Mouse (Mus musculus) MEL (cell line): ENCODE data around the gene Gm10799. TPM values are rescaled to one million over a fixed set of nuclear protein-coding genes. Genes with fewer than 3 reads are reported as not detected.

ENCODE experiments used
- DNase-seq: peaks from one replicate; pipeline ENCODE4 v3.0.0; 2011; ENCODE audit warnings: low read depth, low spot score
- H3K27ac ChIP-seq: 2 replicates; pipeline ENCODE4 v1.5.1; 2012; ENCODE audit warnings: low read depth, mild to moderate bottlenecking, control low read depth, low read length, moderate library complexity; ENCODE audit not compliant: control insufficient read depth
- H3K27me3 ChIP-seq, 2 experiments: fragments of 150-350 bp in 1 of 2; sonication (generic) in 1 of 2; 2 replicates each; pipeline ENCODE4 v1.6.1; 2012; ENCODE audit warnings: low read length in 2 of 2, mild to moderate bottlenecking in 2 of 2, improper control_type of control experiment in 1 of 2, moderate library complexity in 1 of 2; ENCODE audit not compliant: insufficient read depth in 2 of 2, control insufficient read depth in 1 of 2
- H3K36me3 ChIP-seq, 2 experiments: 2 replicates each; pipeline ENCODE4 v1.6.1; 2012 to 2014; ENCODE audit warnings: low read length in 2 of 2, improper control_type of control experiment in 1 of 2, inconsistent platforms in 1 of 2, mild to moderate bottlenecking in 1 of 2; ENCODE audit not compliant: insufficient read depth in 2 of 2, control insufficient read depth in 1 of 2
- H3K4me1 ChIP-seq, 2 experiments: fragments of 150-350 bp in 1 of 2; sonication (generic) in 1 of 2; 2 replicates each; pipeline ENCODE4 v1.6.1; 2012; ENCODE audit warnings: low read length in 2 of 2, improper control_type of control experiment in 1 of 2, mild to moderate bottlenecking in 1 of 2; ENCODE audit not compliant: insufficient read depth in 2 of 2, control insufficient read depth in 1 of 2
- H3K4me3 ChIP-seq, 2 experiments: fragments of 150-350 bp in 1 of 2; sonication (generic) in 1 of 2; 2 replicates each; pipeline ENCODE4 v1.5.1; 2012; ENCODE audit warnings: low read depth in 2 of 2, low read length in 2 of 2, mild to moderate bottlenecking in 2 of 2, moderate library complexity in 2 of 2, control low read depth in 1 of 2, improper control_type of control experiment in 1 of 2; ENCODE audit not compliant: control insufficient read depth in 1 of 2, insufficient read depth in 1 of 2
- H3K79me2 ChIP-seq: 2 replicates; pipeline ENCODE4 v1.6.1; 2012; ENCODE audit warnings: mild to moderate bottlenecking, low read length, moderate library complexity; ENCODE audit not compliant: control insufficient read depth, poor library complexity, insufficient read depth
- H3K9ac ChIP-seq: 2 replicates; pipeline ENCODE4 v1.6.1; 2012; ENCODE audit warnings: low read depth, mild to moderate bottlenecking, control low read depth, low read length, moderate library complexity; ENCODE audit not compliant: control insufficient read depth, poor library complexity, severe bottlenecking
- H3K9me3 ChIP-seq: fragments of 150-350 bp; sonication (generic); replicated peaks from 2 replicates; pipeline ENCODE4 v1.6.1; 2012; ENCODE audit warnings: mild to moderate bottlenecking, low read length, improper control_type of control experiment, moderate library complexity; ENCODE audit not compliant: insufficient read depth
- CHD2 ChIP-seq: IDR thresholded peaks from 2 replicates; pipeline ENCODE4 v1.6.1; 2011; ENCODE audit warnings: low read length, improper control_type of control experiment
- CTCF ChIP-seq, 3 experiments: IDR thresholded peaks in 2 of 3; conservative IDR thresholded peaks in 1 of 3; 2 replicates each; pipeline ENCODE4 v1.5.1; 2011 to 2012; ENCODE audit warnings: low read length in 3 of 3, low read depth in 2 of 3, mild to moderate bottlenecking in 2 of 3, improper control_type of control experiment in 1 of 3, inconsistent platforms in 1 of 3, mixed read lengths in 1 of 3, moderate library complexity in 1 of 3; ENCODE audit not compliant: control insufficient read depth in 1 of 3, insufficient read depth in 1 of 3, poor library complexity in 1 of 3, severe bottlenecking in 1 of 3
- E2F4 ChIP-seq: IDR thresholded peaks from 2 replicates; pipeline ENCODE4 v1.6.1; 2011; ENCODE audit warnings: low read depth, low read length, improper control_type of control experiment, borderline replicate concordance
- EP300 ChIP-seq, 2 experiments: IDR thresholded peaks; 2 replicates each; pipeline ENCODE4 v1.6.1; 2011; ENCODE audit warnings: improper control_type of control experiment in 2 of 2, low read length in 2 of 2, low read depth in 1 of 2, mild to moderate bottlenecking in 1 of 2
- GABPA ChIP-seq: IDR thresholded peaks from 2 replicates; pipeline ENCODE4 v1.6.1; 2012; ENCODE audit warnings: low read depth, mild to moderate bottlenecking, inconsistent platforms, low read length, improper control_type of control experiment, moderate library complexity
- MAFK ChIP-seq: IDR thresholded peaks from 2 replicates; pipeline ENCODE4 v1.6.1; 2011; ENCODE audit warnings: low read depth, mild to moderate bottlenecking, low read length, improper control_type of control experiment, borderline replicate concordance
- MAZ ChIP-seq: IDR thresholded peaks from 2 replicates; pipeline ENCODE4 v1.6.1; 2012; ENCODE audit warnings: low read depth, mild to moderate bottlenecking, inconsistent platforms, low read length, improper control_type of control experiment
- MXI1 ChIP-seq: IDR thresholded peaks from 2 replicates; pipeline ENCODE4 v1.6.1; 2011; ENCODE audit warnings: mild to moderate bottlenecking, low read depth, low read length, improper control_type of control experiment
- NRF1 ChIP-seq: IDR thresholded peaks from 2 replicates; pipeline ENCODE4 v1.6.1; 2014; ENCODE audit warnings: low read depth, mild to moderate bottlenecking, inconsistent platforms, low read length, improper control_type of control experiment, moderate library complexity; ENCODE audit not compliant: poor library complexity, insufficient read depth, severe bottlenecking
- POLR2A ChIP-seq, 2 experiments: IDR thresholded peaks; 2 replicates each; pipeline ENCODE4 v1.6.1; 2011 to 2012; ENCODE audit warnings: low read length in 2 of 2, mild to moderate bottlenecking in 2 of 2, control low read depth in 1 of 2, improper control_type of control experiment in 1 of 2, low read depth in 1 of 2, moderate library complexity in 1 of 2; ENCODE audit not compliant: control insufficient read depth in 1 of 2, insufficient read depth in 1 of 2, poor library complexity in 1 of 2
- POLR2AphosphoS2 ChIP-seq: IDR thresholded peaks from 2 replicates; pipeline ENCODE4 v1.6.1; 2011; ENCODE audit warnings: low read length, improper control_type of control experiment
- POLR2AphosphoS5 ChIP-seq: IDR thresholded peaks from 2 replicates; pipeline ENCODE4 v1.6.1; 2012; ENCODE audit warnings: low read depth, borderline replicate concordance, mild to moderate bottlenecking, inconsistent platforms, low read length, moderate library complexity, mixed read lengths
- SIN3A ChIP-seq: IDR thresholded peaks from 2 replicates; pipeline ENCODE4 v1.6.1; 2012; ENCODE audit warnings: low read length, improper control_type of control experiment, inconsistent platforms
- SMC3 ChIP-seq: IDR thresholded peaks from 2 replicates; pipeline ENCODE4 v1.6.1; 2011; ENCODE audit warnings: low read depth, low read length, improper control_type of control experiment
- TAL1 ChIP-seq: IDR thresholded peaks from 2 replicates; pipeline ENCODE4 v1.6.1; 2012; ENCODE audit warnings: mild to moderate bottlenecking, inconsistent platforms, low read length, moderate library complexity, mixed read lengths
- TBP ChIP-seq: IDR thresholded peaks from 2 replicates; pipeline ENCODE4 v1.8.0; 2011; ENCODE audit warnings: low read depth, low read length, improper control_type of control experiment
- TCF12 ChIP-seq: IDR thresholded peaks from 2 replicates; pipeline ENCODE4 v1.6.1; 2014; ENCODE audit warnings: low read depth, mild to moderate bottlenecking, inconsistent platforms, low read length, improper control_type of control experiment, moderate library complexity
- UBTF ChIP-seq: IDR thresholded peaks from 2 replicates; pipeline ENCODE4 v1.6.1; 2012; ENCODE audit warnings: low read depth, mild to moderate bottlenecking, inconsistent platforms, low read length, improper control_type of control experiment, moderate library complexity, borderline replicate concordance; ENCODE audit not compliant: insufficient read depth
- USF1 ChIP-seq: IDR thresholded peaks from 2 replicates; pipeline ENCODE4 v1.6.1; 2014; ENCODE audit warnings: low read depth, mild to moderate bottlenecking, inconsistent platforms, low read length, improper control_type of control experiment, moderate library complexity
- USF2 ChIP-seq, 2 experiments: IDR thresholded peaks; 2 replicates each; pipeline ENCODE4 v1.6.1; 2011 to 2012; ENCODE audit warnings: improper control_type of control experiment in 2 of 2, low read length in 2 of 2, borderline replicate concordance in 1 of 2, inconsistent platforms in 1 of 2, low read depth in 1 of 2, mild to moderate bottlenecking in 1 of 2; ENCODE audit not compliant: insufficient read depth in 1 of 2
- ZC3H11A ChIP-seq: IDR thresholded peaks from 2 replicates; pipeline ENCODE4 v1.6.1; 2012; ENCODE audit warnings: low read depth, mild to moderate bottlenecking, inconsistent platforms, low read length, improper control_type of control experiment
- ZKSCAN1 ChIP-seq: IDR thresholded peaks from 2 replicates; pipeline ENCODE4 v1.6.1; 2012; ENCODE audit warnings: low read depth, mild to moderate bottlenecking, inconsistent platforms, low read length, improper control_type of control experiment, moderate library complexity
- ZMIZ1 ChIP-seq: IDR thresholded peaks from 2 replicates; pipeline ENCODE4 v1.6.1; 2012; ENCODE audit warnings: low read depth, mild to moderate bottlenecking, inconsistent platforms, low read length, improper control_type of control experiment, moderate library complexity
- ZNF384 ChIP-seq: IDR thresholded peaks from 2 replicates; pipeline ENCODE4 v1.6.1; 2012; ENCODE audit warnings: low read depth, mild to moderate bottlenecking, inconsistent platforms, low read length, improper control_type of control experiment
- polyA plus RNA-seq, 2 experiments: library from polyadenylated mRNA; stranded (reverse) in 1 of 2; unstranded in 1 of 2; fragments of >175 nt in 1 of 2; fragments of >200 nt in 1 of 2; gene quantifications; 2 replicates each; pipeline versions ENCODE4 v1.2.1 to v1.2.4; 2012; ENCODE audit warnings: low replicate concordance in 2 of 2, low read depth in 1 of 2; ENCODE audit not compliant: insufficient read length in 2 of 2, insufficient read depth in 1 of 2, missing spikeins in 1 of 2
- total RNA-seq: library from RNA; depleted of rRNA; stranded (reverse); fragments of 300-350 nt; gene quantifications from 2 replicates; pipeline ENCODE4 v1.2.3, GENCODE M21; 2012

The Gm10799 gene
- total and polyA plus RNA-seq, 3 experiments, result not detected

DNA sequence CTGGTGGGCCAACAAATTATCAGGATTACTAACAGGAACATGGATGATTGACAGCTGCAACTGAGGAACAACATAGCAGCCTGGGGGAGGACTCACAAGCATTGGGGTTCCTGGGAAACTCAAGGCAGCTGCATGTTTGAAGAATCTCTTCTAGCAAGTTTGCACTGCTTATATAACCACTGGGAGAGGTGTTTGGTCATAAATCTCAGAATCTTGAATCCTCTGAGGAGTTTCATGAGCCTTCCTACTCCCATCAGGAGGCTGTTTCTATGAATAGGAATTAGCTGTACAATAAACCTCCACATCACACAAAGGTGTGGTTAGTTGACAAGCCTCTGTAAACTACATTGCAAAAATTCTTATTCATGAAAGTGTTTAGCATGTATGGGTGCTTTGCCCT lies 5.7 kb downstream of the Gm10799 start:
- Histone ChIP-seq H3K9me3 (no peaks in the 10 kb centered on the region), H3K27me3 (no peaks in the 10 kb centered on the region), H3K9ac (no peak overlapping the region), H3K36me3 (peaks cover 0 to 5% of the 10 kb centered on the region in 2 experiments; a peak in 2 of 4 replicates), H3K27ac (no peak overlapping the region), H3K4me3 (no peak overlapping the region), H3K4me1 (no peaks in the 10 kb centered on the region), H3K79me2 (no peaks in the 10 kb centered on the region)
- TF ChIP-seq SMC3 (no peak), ZC3H11A (no peak), TBP (no peak), ZNF384 (no peak), MXI1 (no peak), ZKSCAN1 (no peak), POLR2AphosphoS5 (no peak), USF2 (IDR thresholded peaks at IDR 0.05; ENCODE audit: borderline replicate concordance in 1 of 2, insufficient read depth in 1 of 2, low read depth in 1 of 2, low read length in 2 of 2) (no peak), POLR2AphosphoS2 (no peak), GABPA (no peak), E2F4 (no peak), UBTF (no peak), CTCF (IDR thresholded peaks at IDR 0.05 in 2 of 3, conservative IDR thresholded peaks at IDR 0.05 in 1 of 3; ENCODE audit: control insufficient read depth in 1 of 3, insufficient read depth in 1 of 3, low read depth in 2 of 3, low read length in 3 of 3, poor library complexity in 1 of 3, severe bottlenecking in 1 of 3) (no peak)
- DNase-seq, result no peak

DNA sequence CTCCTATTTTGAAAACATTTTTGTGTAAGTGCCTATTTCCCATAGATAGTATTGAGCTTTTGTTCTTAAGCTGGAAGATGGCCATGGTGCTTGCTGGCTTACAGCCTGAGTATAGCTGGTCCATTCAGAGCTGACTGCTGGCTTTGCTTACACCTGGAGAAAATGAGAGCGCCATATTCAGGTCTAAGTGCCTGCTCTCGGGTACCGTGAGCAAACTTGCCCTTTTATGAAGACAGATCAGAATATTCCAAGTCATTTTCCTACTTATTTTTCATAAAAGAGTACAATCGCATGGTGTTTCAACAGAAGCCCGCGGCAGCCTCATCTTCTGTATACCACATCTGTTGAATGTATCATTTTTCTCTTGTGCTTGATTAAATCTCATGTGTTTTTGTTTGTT lies 7.4 kb downstream of the Gm10799 start:
- H3K36me3 ChIP-seq, result peaks cover 0 to 5% of the 10 kb centered on the region in 2 experiments; a peak in 2 of 4 replicates
- no peak for TF ChIP-seq ZKSCAN1
- no peak for TF ChIP-seq ZMIZ1
- TF ChIP-seq POLR2A (IDR thresholded peaks at IDR 0.05; ENCODE audit: control insufficient read depth in 1 of 2, insufficient read depth in 1 of 2, low read depth in 1 of 2, low read length in 2 of 2, poor library complexity in 1 of 2), result no peak
- TF ChIP-seq MAZ, result no peak
- TF ChIP-seq EP300 (IDR thresholded peaks at IDR 0.05; ENCODE audit: low read depth in 1 of 2, low read length in 2 of 2), result no peak
- TF ChIP-seq USF1, result no peak
- no peak for TF ChIP-seq CTCF (IDR thresholded peaks at IDR 0.05 in 2 of 3, conservative IDR thresholded peaks at IDR 0.05 in 1 of 3; ENCODE audit: control insufficient read depth in 1 of 3, insufficient read depth in 1 of 3, low read depth in 2 of 3, low read length in 3 of 3, poor library complexity in 1 of 3, severe bottlenecking in 1 of 3)
- no peak for TF ChIP-seq TCF12
- TF ChIP-seq SIN3A, result no peak
- TF ChIP-seq TAL1, result no peak
- TF ChIP-seq CHD2, result no peak
- no peak for TF ChIP-seq GABPA
- no peak for TF ChIP-seq MAFK
- no peak for TF ChIP-seq NRF1
- TF ChIP-seq, all 39 proteins: peak for 0
- H3K4me1 ChIP-seq, result no peaks in the 10 kb centered on the region

More for the DNA sequence above, 7.4 kb downstream of the Gm10799 start:
- Histone ChIP-seq H3K79me2 (no peaks in the 10 kb centered on the region), H3K27me3 (no peaks in the 10 kb centered on the region), H3K27ac (no peak overlapping the region), H3K4me3 (no peak overlapping the region), H3K9me3 (no peaks in the 10 kb centered on the region), H3K9ac (no peak overlapping the region)
- no peak for DNase-seq
